Mouse (Mus musculus): ENCODE measurements around the gene Rreb1. TPM values are rescaled to one million over a fixed set of nuclear protein-coding genes. Genes with fewer than 3 reads are reported as not detected.

Gene Rreb1
- polyA plus RNA-seq, 1 experiment from 2014 or later = 5.4 TPM

- H3K27ac ChIP-seq (replicated peaks; ENCODE audit: low read depth, low read length) = no peak overlapping the region
Measured at GRCm38 (mm10) chr13:37846962-37847570, 68.9 kb downstream of the Rreb1 start.

GRCm38 (mm10) chr13:37847601-37848358 is 69.6 kb downstream of the Rreb1 start:
- no peak overlapping the region for H3K4me2 ChIP-seq (ENCODE audit: low read depth, severe bottlenecking)
- WGBS = 70% methylated on average over 16 of the region's 17 CpGs
- H3K9me3 ChIP-seq (ENCODE audit: control insufficient read depth, low read length) = no peaks in the 10 kb centered on the region
- H3K4me3 ChIP-seq (ENCODE audit: low read depth, low read length) = no peak overlapping the region
- no peaks in the 10 kb centered on the region for H3K36me3 ChIP-seq (ENCODE audit: control insufficient read depth, insufficient read depth, low read length)
- no peaks in the 10 kb centered on the region for H3K27me3 ChIP-seq (ENCODE audit: control insufficient read depth, insufficient read depth, low read length)
- no peak overlapping the region for H3K27ac ChIP-seq (replicated peaks; ENCODE audit: low read depth, low read length)
- DNase-seq (ENCODE audit: low spot score) (no peak), ATAC-seq (ENCODE audit: insufficient number of reproducible peaks, low FRiP score, low TSS enrichment, low read depth) (no peak)
- H3K9ac ChIP-seq (ENCODE audit: low read length) = no peak overlapping the region
- H3K4me1 ChIP-seq (ENCODE audit: control insufficient read depth, insufficient read depth, low read length) = no peaks in the 10 kb centered on the region

More at GRCm38 (mm10) chr13:37846962-37847570, 68.9 kb downstream of the Rreb1 start:
- DNase-seq (ENCODE audit: low spot score) (no peak), ATAC-seq (ENCODE audit: insufficient number of reproducible peaks, low FRiP score, low TSS enrichment, low read depth) (no peak)
- no peaks in the 10 kb centered on the region for H3K4me1 ChIP-seq (ENCODE audit: control insufficient read depth, insufficient read depth, low read length)
- no peak overlapping the region for H3K4me3 ChIP-seq (ENCODE audit: low read depth, low read length)
- H3K27me3 ChIP-seq (ENCODE audit: control insufficient read depth, insufficient read depth, low read length) = no peaks in the 10 kb centered on the region
- H3K4me2 ChIP-seq (ENCODE audit: low read depth, severe bottlenecking) = no peak overlapping the region
- no peak overlapping the region for H3K9ac ChIP-seq (ENCODE audit: low read length)
- 72% methylated on average over 9 of the region's 9 CpGs for WGBS
- no peaks in the 10 kb centered on the region for H3K9me3 ChIP-seq (ENCODE audit: control insufficient read depth, low read length)
- no peaks in the 10 kb centered on the region for H3K36me3 ChIP-seq (ENCODE audit: control insufficient read depth, insufficient read depth, low read length)

- Histone ChIP-seq H3K4me2 (ENCODE audit: low read depth, severe bottlenecking) (no peak overlapping the region), H3K27ac (replicated peaks; ENCODE audit: low read depth, low read length) (no peak overlapping the region), H3K4me1 (ENCODE audit: control insufficient read depth, insufficient read depth, low read length) (no peaks in the 10 kb centered on the region), H3K9me3 (ENCODE audit: control insufficient read depth, low read length) (no peaks in the 10 kb centered on the region), H3K9ac (ENCODE audit: low read length) (no peak overlapping the region), H3K27me3 (ENCODE audit: control insufficient read depth, insufficient read depth, low read length) (no peaks in the 10 kb centered on the region), H3K36me3 (ENCODE audit: control insufficient read depth, insufficient read depth, low read length) (no peaks in the 10 kb centered on the region), H3K4me3 (ENCODE audit: low read depth, low read length) (no peak overlapping the region)
- DNase-seq (ENCODE audit: low spot score) (no peak), ATAC-seq (ENCODE audit: insufficient number of reproducible peaks, low FRiP score, low TSS enrichment, low read depth) (no peak)
- WGBS = 81% methylated on average over 5 of the region's 5 CpGs
Measured at GRCm38 (mm10) chr13:37848438-37848837, 70.2 kb downstream of the Rreb1 start.

GRCm38 (mm10) chr13:37851617-37852016 is 73.4 kb downstream of the Rreb1 start:
- DNase-seq (ENCODE audit: low spot score) = no peak
- no peaks in the 10 kb centered on the region for H3K27me3 ChIP-seq (ENCODE audit: control insufficient read depth, insufficient read depth, low read length)
- H3K9me3 ChIP-seq (ENCODE audit: control insufficient read depth, low read length) = no peaks in the 10 kb centered on the region
- no peaks in the 10 kb centered on the region for H3K36me3 ChIP-seq (ENCODE audit: control insufficient read depth, insufficient read depth, low read length)
- no peak overlapping the region for H3K27ac ChIP-seq (replicated peaks; ENCODE audit: low read depth, low read length)
- H3K4me1 ChIP-seq (ENCODE audit: control insufficient read depth, insufficient read depth, low read length) = 0 out of 2 replicates have a peak, but pooled peaks cover 8% of the 10 kb centered on the region
- no peak overlapping the region for H3K4me3 ChIP-seq (ENCODE audit: low read depth, low read length)
- H3K9ac ChIP-seq (ENCODE audit: low read length) = no peak overlapping the region
- H3K4me2 ChIP-seq (ENCODE audit: low read depth, severe bottlenecking) = no peak overlapping the region
- no peak for ATAC-seq (ENCODE audit: insufficient number of reproducible peaks, low FRiP score, low TSS enrichment, low read depth)
- 80% methylated on average over 5 of the region's 5 CpGs for WGBS

- H3K27me3 ChIP-seq (ENCODE audit: control insufficient read depth, insufficient read depth, low read length) = no peaks in the 10 kb centered on the region
- DNase-seq (ENCODE audit: low spot score) = no peak
- no peak overlapping the region for H3K9ac ChIP-seq (ENCODE audit: low read length)
- no peaks in the 10 kb centered on the region for H3K9me3 ChIP-seq (ENCODE audit: control insufficient read depth, low read length)
- H3K27ac ChIP-seq (replicated peaks; ENCODE audit: low read depth, low read length) = no peak overlapping the region
- H3K36me3 ChIP-seq (ENCODE audit: control insufficient read depth, insufficient read depth, low read length) = no peaks in the 10 kb centered on the region
- 0 out of 2 replicates have a peak, but pooled peaks cover 8% of the 10 kb centered on the region for H3K4me1 ChIP-seq (ENCODE audit: control insufficient read depth, insufficient read depth, low read length)
- no peak overlapping the region for H3K4me3 ChIP-seq (ENCODE audit: low read depth, low read length)
- 89% methylated on average over 3 of the region's 3 CpGs for WGBS
- no peak overlapping the region for H3K4me2 ChIP-seq (ENCODE audit: low read depth, severe bottlenecking)
- no peak for ATAC-seq (ENCODE audit: insufficient number of reproducible peaks, low FRiP score, low TSS enrichment, low read depth)
Measured at GRCm38 (mm10) chr13:37852850-37853249, 74.7 kb downstream of the Rreb1 start.

- no peak overlapping the region for H3K4me2 ChIP-seq (ENCODE audit: low read depth, severe bottlenecking)
- DNase-seq (ENCODE audit: low spot score) (no peak), ATAC-seq (ENCODE audit: insufficient number of reproducible peaks, low FRiP score, low TSS enrichment, low read depth) (no peak)
- no peaks in the 10 kb centered on the region for H3K9me3 ChIP-seq (ENCODE audit: control insufficient read depth, low read length)
- H3K27ac ChIP-seq (replicated peaks; ENCODE audit: low read depth, low read length) = no peak overlapping the region
- no peak overlapping the region for H3K4me3 ChIP-seq (ENCODE audit: low read depth, low read length)
- peaks cover 12% of the 10 kb centered on the region for H3K4me1 ChIP-seq (ENCODE audit: control insufficient read depth, insufficient read depth, low read length)
- 46% methylated on average over 4 of the region's 4 CpGs for WGBS
- H3K36me3 ChIP-seq (ENCODE audit: control insufficient read depth, insufficient read depth, low read length) = no peaks in the 10 kb centered on the region
- H3K9ac ChIP-seq (ENCODE audit: low read length) = no peak overlapping the region
- H3K27me3 ChIP-seq (ENCODE audit: control insufficient read depth, insufficient read depth, low read length) = no peaks in the 10 kb centered on the region
Measured at GRCm38 (mm10) chr13:37853441-37853840, 75.2 kb downstream of the Rreb1 start.

- peaks cover 15% of the 10 kb centered on the region for H3K4me1 ChIP-seq (ENCODE audit: control insufficient read depth, insufficient read depth, low read length)
- DNase-seq (ENCODE audit: low spot score) (peak; percentile 69), ATAC-seq (ENCODE audit: insufficient number of reproducible peaks, low FRiP score, low TSS enrichment, low read depth) (0 out of 2 replicates have a peak, but pooled peaks have one; percentile 19)
- peak overlapping the region; percentile 17; the same call in 1 of the 2 replicates for H3K4me3 ChIP-seq (ENCODE audit: low read depth, low read length)
- H3K27me3 ChIP-seq (ENCODE audit: control insufficient read depth, insufficient read depth, low read length) = no peaks in the 10 kb centered on the region
- H3K4me2 ChIP-seq (ENCODE audit: low read depth, severe bottlenecking) = peak overlapping the region; percentile 64
- peak overlapping the region; percentile 62; the same call in 1 of the 2 replicates for H3K27ac ChIP-seq (replicated peaks; ENCODE audit: low read depth, low read length)
- WGBS = under 1% methylated on average over 14 of the region's 14 CpGs
- H3K9ac ChIP-seq (ENCODE audit: low read length) = peak overlapping the region; percentile 45; the same call in 1 of the 2 replicates
- no peaks in the 10 kb centered on the region for H3K36me3 ChIP-seq (ENCODE audit: control insufficient read depth, insufficient read depth, low read length)
- no peaks in the 10 kb centered on the region for H3K9me3 ChIP-seq (ENCODE audit: control insufficient read depth, low read length)
Measured at GRCm38 (mm10) chr13:37854031-37854431, 75.8 kb downstream of the Rreb1 start.

GRCm38 (mm10) chr13:37854455-37855220 is 76.4 kb downstream of the Rreb1 start:
- 21% methylated on average over 14 of the region's 14 CpGs for WGBS
- H3K36me3 ChIP-seq (ENCODE audit: control insufficient read depth, insufficient read depth, low read length) = no peaks in the 10 kb centered on the region
- no peaks in the 10 kb centered on the region for H3K27me3 ChIP-seq (ENCODE audit: control insufficient read depth, insufficient read depth, low read length)
- H3K4me2 ChIP-seq (ENCODE audit: low read depth, severe bottlenecking) = peak overlapping the region; percentile 64
- ATAC-seq (ENCODE audit: insufficient number of reproducible peaks, low FRiP score, low TSS enrichment, low read depth) (no peak), DNase-seq (ENCODE audit: low spot score) (no peak)
- H3K9me3 ChIP-seq (ENCODE audit: control insufficient read depth, low read length) = no peaks in the 10 kb centered on the region
- H3K4me1 ChIP-seq (ENCODE audit: control insufficient read depth, insufficient read depth, low read length) = peaks cover 15% of the 10 kb centered on the region
- H3K4me3 ChIP-seq (ENCODE audit: low read depth, low read length) = peak overlapping the region; percentile 17; the same call in 1 of the 2 replicates
- H3K9ac ChIP-seq (ENCODE audit: low read length) = no peak overlapping the region
- H3K27ac ChIP-seq (replicated peaks; ENCODE audit: low read depth, low read length) = no peak overlapping the region

Measured in limb, embryonic 11.5 days (tissue).